Mouse (Mus musculus): ENCODE results near the gene Sgsm1.

Sgsm1 gene

DNA sequence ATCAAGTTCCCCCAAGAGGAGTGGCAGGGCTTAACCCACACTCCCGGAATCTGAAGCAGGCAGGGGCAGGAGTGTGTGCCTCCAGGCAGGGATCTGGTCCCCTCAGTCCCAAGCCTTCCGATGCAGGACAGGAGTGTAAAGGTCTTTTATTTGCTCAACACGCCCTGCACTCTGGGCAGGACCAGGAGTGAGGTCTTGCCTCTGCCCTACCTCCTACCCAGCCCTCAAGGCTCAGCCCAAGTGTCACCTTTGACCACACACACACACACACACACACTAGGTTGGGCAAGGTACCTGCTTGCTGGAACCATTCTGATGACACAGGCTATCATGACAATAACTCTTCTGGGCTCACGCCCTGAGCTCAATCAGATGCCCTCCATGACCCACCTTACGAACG, 91.1 kb downstream of the Sgsm1 start:
- DNase-seq (ENCODE audit: low spot score in 2 of 2), result no peak

DNA sequence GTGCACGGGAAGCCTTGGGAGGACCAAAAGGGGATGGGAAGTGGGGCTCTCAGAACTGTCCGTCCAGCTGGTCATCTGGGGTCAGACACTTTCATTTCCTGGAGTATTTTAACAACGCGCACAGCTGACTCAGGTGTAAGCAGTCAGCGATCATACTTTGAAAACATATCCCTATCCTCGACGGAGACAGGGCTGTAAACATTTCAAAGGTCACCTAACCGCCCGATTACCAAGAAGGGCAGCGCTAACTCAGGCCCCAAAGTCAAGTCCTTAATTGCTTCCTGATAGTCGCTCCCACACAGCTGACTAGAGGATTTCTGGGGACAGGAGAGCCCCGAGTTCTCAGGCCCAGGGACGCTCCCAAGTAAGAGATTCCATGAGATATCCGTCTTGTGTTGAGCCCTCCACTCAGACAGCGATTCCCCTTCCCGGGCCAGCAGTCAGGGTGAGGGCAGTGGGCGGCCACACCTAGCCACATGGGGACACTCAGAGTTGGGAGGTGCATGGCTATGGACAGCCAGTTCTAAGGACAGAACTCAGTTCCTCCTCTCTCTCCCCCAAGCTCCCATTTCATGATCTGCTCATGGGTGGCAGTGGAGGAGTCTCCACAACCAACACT, 91.9 kb downstream of the Sgsm1 start:
- DNase-seq (ENCODE audit: low spot score in 2 of 2), result no peak

DNA sequence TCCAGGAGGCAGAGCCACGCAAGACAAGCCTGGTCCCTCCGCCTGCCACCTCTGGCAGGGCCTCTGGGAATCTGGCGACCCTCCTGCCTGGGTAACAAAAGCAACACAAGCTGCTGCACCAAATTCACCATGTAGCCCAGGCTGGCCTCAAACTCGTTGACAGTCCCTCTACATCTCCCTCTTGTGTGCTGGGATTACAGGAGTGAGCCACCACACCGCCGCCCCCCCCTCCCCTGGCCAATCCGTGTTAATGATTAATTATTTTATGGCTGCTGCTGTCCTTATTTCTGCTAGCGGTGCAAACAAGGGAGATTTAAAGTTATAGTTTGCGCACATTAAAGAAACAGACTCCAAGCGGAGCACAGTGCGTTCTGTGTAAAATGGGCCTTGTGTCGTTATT, 93.5 kb downstream of the Sgsm1 start:
- no peak for DNase-seq (ENCODE audit: low spot score in 2 of 2)

DNA sequence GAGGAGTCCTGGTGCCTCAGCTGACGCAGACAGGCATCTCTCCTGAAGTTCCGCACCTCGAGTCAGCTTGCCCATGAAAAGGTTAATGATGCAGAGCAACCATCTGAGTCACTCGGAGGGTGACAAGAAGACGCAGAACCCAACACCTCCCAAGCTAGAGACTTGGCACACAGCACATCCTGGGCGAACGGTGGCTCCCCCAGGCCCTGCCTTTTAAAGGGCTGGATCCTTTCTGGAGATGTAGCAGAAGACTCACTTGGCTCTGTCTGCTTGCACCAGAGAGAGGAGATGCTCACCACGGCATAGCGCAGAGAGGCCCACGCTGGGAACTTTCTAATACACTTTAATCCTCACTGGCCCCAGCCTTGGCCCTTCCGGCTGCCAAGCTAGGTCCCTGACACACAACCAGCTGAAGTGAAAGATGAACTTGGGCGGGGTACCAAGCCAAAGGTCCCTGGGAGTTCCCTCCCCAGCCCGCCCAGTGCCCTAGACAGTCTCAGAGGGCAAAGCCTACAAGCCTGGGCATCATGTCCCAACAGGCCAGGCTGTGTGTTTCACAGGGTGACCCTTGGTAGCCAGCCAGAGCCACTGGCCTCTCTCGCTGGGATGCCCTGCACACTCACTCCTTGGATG, 94.1 kb downstream of the Sgsm1 start:
- no peak for DNase-seq (ENCODE audit: low spot score in 2 of 2)

DNA sequence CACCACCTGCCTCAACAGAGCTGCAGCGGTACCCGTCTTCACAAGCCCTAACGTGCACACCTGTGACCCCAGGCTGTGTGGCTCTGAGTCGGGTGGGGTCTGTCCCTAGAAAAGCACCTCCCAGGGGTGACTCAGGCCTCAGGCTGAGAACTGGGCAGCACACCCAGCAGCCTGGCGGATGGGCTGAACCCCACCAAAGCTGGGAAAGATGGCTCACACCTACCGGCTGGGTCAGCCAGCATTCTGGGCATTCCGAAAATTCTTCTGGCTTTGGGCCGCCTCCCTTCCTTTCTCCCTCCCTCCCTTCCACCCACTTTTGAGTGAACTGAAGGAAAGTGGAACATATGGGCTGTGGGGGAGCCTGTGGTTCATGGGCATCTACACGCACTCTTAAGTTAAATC, 95.0 kb downstream of the Sgsm1 start:
- no peak for DNase-seq (ENCODE audit: low spot score in 2 of 2)

DNA sequence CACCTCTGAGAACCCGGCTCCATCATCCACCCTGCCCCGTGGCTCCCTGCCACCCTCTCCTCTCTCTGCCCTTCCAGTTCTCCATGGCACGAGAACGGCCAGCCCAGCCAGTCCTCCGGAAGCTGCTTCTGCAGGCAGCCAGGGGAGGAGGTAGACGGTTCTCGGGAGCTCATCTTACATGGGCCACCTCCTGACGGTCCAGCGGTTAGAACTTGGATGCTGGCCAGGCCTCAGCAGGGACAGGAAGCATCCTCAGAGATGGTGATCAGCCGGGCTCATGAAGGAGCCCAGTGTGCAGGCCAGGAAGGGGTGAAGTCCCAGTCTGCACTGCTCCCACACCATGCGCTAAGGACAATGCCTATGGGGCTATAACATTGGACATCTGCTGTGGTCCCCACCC, 96.1 kb downstream of the Sgsm1 start:
- DNase-seq (ENCODE audit: low spot score in 2 of 2), result no peak

DNA sequence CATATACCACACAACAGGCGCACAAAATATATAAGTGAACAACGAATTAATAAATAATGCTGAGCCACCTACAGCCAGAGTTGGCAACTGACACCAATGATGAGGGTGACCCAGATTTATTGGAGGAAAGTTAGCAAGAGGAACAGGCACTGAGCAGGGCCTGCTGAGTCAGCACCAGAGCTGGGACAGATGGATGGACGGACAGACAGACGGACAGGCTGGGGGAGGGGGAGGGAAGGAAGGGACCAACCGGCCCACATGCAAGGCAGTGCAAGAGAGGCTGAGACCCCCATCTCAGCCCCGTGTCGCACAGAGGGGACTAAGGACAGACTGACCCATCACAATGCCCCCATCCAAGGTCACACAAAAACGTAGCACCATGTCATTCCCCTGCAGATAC, 96.5 kb downstream of the Sgsm1 start:
- no peak for DNase-seq (ENCODE audit: low spot score in 2 of 2)

DNA sequence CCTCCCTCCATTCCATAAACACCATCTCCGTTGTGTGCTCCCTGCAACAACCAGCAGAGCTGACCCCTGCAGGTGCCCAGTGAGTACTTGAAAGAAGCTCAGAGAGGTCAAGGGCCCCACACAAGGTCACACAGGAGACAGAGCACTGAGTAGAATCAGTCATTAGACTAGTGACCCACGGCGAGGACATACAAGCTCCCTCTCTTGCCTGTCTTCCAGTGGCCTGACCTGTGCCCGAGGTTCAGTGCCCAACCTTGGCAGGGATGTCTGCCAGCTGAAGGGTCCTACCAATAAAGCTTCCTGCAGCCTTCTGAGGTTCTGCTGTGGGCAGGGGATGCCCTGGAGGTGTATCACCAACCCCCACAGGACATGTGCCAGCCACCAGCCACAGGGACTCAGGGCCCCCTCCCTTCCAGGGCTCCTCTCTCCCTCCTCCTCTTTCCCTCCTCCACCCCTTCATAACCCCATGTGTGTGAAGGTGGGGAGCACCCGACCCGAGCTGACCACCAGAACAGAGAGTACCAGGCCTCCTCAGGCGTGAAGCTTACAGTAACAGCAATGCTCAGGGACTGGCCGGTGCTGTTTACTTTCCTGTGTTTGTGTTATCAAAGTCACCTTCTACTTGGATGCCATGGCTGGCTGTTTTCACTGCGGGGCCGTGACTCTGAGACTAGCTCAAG, 98.3 kb downstream of the Sgsm1 start:
- DNase-seq (ENCODE audit: low spot score in 2 of 2), result no peak

DNA sequence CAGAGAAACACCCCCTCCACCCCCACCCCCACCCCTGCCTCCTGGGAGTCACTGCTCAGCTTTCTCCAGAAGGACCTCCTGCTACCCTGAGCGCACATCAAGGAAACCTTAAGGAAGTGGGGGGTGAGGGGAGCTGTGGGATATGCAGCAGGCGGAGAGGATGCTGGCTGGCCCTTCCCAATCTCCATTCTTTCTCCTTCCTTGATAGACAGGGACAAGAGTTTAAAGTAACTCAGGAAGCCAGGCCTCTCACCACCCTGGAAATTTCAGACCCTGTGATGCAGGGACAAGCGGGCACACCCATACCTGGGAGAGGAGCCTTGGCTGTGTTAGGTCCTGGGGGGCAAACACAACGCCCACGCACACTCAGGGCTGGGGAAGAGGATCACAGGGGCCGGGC, 100.3 kb downstream of the Sgsm1 start:
- no peak for DNase-seq (ENCODE audit: low spot score in 2 of 2)

DNA sequence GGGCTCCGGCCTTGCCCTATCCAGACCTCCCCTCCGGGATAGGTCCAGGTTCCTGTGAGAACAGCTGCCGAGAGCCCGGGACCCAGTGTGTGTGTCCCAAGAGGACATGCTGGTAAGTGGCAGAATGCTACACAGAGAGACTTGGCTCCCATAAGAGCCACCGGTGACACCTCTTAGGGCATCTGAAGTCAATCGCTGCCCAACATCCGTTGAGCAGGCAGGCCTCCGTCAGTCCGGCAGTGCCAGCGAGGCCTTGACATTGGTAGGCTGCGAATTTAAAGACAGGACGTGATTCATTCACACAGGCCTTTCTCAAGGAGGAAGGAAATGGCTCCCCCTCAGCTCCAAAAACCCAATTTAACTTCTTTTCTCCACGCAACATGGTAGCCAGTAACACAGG, 100.7 kb downstream of the Sgsm1 start:
- no peak for DNase-seq (ENCODE audit: low spot score in 2 of 2)

DNA sequence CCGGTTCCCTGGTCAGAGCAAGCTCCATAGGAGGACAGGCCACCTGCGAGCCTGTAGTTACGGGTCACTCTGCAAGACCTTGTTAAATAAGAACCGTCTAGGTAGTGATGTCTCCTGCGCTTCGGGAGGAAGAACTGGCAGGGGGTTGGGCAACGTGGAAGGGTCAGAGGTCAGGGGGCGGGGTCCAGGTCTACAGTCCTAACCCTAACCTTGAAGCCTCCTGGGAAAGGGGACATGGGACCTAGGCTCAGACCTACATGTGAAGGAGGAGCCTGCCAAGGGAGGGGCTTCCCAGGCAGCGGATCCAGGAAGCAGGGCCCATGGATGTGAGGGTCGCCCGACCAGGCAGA, 101.2 kb downstream of the Sgsm1 start:
- no peak for DNase-seq (ENCODE audit: low spot score in 2 of 2)

DNA sequence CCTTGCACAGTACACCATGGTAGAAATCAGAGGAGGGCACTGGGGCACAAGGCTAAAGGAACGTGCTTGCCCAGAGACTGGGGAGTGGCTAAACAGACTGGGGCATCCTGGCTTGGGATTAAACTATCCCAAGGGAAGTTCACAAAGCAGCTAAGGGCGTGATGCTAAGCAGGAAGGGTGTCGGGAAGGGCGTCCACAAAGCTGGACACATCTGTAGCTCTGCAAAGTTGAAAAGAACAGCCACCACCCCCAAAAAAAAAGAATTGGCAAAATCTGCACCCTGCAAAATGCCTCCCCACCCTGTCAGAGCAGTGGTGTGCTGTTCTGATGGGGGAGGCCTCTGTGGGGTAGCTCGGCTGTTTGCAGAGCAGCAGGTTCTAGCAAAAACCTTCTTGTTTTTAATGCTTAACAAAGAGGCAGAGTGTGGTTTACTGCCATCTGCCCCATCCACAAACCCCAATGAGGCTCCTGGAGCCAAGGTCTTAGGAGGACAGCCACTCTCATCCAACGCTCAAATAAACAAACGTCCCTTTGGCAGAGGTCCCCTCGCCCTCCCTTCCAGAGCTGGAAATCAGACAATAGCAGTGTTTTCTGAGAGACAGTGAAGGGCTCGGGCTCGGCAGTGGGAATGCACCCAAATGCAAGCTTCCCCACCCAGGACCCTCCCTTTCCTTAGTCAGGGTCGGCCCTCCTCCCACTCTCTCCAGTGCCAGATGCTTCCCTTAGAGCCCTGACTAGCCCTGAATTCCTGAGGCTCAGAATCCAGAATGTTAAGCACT, 101.8 kb downstream of the Sgsm1 start:
- no peak for DNase-seq (ENCODE audit: low spot score in 2 of 2)

DNA sequence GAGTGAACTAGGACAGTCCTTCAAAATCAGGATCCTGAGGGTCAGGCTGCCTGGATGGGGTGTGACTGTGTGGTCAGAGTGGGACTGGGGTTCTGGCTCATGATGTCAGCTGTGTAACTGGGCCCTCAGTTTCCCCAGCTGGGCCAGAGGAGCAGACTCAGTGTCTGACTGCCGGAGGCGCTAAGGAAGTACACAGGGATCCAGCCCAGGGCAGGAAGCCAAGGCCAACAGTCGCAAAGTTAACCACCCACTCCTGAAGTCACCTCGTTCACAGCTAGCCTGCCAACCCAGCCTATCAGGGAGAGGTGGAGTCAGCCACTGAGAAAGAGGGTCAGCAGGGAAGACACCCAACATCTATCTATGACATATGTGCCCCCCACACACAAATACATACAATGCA, 102.5 kb downstream of the Sgsm1 start:
- DNase-seq (ENCODE audit: low spot score in 2 of 2), result no peak

DNA sequence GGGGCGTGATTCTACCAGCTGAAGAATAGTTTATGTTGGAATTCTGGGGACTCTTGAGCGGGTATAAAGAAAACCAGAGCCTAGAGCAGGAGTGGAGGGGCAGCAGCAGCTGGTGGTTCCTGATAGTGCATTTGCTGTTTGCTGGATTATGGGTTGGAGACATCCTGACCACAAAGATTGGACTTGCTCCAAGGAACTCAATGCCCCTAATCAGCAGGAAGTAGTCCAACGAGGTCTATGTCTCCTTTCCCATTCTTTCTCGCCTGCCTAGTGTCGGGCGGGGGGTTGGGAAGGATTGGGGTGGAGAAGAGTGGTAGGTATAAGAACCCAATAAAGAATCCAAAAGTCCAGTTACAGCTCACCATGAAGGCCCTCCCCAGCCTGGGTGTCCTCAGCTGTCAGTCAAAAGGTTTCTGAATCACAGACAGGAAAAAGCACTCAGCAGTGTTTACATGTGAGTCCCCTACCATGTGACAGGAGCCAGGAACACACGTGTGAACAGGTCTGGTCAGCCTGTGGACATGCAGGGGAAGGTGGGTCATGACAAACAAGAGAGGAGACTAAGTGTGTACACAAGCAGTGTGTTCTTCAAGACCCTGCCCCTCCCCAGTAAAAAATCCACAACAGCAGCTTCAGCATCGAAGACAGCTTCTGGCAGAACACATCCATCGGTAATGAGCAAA, 103.8 kb downstream of the Sgsm1 start:
- DNase-seq (ENCODE audit: low spot score in 2 of 2), result no peak

DNA sequence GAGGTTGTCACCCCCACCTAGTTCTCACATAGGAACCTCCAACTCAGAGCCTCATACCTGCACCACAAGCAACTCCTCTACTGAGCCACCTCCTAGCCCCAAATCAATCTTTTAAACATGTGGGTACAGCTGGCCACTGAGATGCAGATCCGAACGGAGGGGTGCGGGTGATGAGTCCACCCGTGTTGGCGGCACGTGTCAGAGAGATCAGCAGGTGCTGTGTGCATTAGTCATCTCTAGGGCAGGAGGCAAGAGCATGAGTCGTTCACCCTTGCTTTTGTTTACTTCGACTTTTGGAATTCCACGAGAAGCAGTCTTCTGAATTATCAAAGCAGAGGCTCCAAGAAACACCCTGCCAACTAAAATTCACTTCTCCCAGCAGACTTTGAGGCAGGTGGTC, 106.4 kb downstream of the Sgsm1 start:
- no peak for DNase-seq (ENCODE audit: low spot score in 2 of 2)

DNA sequence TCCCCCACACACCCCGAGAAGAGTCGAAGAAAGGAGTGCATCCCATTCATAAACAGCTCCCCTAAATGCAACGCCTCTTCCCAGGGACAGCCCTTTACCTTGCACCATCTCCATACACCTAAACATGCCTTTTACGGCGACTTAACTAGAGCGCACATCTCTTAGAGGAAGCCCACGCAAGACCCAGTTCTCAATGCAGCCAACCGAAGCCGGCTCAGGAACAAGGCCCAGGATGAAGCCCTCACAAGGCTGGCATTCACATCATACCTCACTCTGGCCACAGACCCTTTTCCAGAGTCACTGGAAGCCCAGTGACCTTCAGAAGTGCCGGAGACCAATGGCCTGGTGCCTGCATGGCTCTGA, 110.8 kb downstream of the Sgsm1 start:
- DNase-seq (ENCODE audit: low spot score in 2 of 2), result no peak

DNA sequence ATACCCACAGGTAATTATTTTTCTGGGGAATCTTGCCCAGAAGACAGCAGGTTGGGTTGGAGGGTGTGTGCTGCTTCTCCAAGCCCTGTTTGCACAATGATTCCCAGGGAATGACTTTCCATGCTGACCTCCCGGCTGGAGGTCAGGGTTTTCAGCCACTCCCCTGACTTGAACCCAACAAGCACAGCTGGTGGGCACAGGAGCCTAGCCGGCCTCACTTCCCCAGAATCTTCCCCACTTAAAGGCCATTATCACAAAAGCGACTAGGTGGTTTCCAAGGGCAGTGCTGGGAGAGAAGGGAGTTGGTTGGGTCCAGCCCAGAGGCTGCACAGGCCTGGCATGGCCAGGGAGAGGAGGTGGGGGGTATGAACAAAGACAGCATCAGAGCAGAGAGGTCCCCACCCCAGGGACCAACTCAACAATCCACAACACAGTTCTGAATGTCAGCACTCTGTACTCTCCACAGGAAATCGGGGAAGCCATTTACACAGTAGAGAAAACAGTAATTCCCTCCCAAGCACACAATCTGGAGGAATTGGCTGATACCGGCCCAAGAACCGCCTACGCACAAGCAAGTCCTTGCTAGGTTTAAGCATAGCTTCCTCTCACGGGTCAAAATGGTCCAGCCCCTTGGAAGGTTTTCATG, 111.3 kb downstream of the Sgsm1 start:
- no peak for DNase-seq (ENCODE audit: low spot score in 2 of 2)

DNA sequence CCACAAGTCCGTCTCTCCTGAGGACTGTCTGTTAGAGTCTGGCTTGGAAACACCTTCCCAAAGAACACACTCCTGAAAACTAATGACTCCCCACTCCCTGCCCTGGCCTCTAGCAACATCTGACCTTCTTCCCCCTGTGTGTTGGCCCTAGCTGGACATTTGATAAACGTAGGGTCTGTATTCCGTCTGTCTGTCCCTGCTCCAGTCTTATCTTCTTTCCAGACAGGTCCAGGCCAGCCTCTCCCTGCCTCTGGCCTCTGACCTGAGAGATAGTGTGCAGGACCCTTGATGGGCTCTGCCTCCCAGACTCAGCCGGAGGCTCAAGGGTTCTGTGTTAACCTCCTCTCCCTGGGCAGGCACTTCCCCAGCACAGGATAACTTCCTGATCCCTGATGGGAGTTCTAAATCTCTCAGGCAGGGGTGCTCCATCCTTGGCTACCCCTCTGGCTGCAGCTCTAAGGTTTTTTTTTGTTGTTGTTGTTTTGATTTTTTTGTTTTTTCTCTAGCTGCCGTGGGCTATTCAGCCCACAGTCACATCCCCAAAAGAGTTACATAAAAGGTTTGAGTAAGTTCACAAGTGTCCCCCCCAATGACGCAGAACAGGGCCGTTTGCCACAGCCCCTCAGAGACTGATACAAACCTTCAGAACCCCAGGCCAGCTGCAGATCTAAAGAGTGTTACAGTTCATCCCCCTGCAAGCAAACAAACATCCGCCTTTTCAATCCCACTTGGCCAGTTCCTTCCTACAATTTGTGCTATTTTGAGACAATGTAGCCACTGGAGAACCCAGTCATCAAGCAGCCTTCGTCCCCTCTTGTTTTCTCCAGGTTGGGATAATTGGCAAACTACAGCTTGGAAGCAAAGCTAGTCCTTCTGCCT, 113.4 kb downstream of the Sgsm1 start:
- DNase-seq (ENCODE audit: low spot score in 2 of 2), result no peak

DNA sequence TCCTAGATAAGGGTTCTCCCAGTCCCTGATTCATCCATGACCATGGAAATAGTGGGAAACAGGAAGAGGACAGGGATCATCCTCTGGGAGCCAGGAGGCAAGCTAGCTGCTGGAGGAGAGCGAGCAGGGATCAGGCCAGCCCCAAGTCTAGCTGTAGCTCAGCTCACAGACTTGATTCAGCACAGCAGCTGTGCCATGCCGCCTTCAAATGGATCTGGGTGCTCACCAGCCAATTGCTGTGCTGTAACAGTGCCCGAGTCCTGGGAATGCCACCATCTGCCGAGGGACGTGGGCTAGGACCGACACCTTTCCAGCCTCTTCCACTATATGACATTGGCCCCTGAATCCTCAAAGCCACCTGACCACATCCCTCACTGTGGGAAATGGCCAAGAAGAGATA, 114.7 kb downstream of the Sgsm1 start:
- no peak for DNase-seq (ENCODE audit: low spot score in 2 of 2)

DNA sequence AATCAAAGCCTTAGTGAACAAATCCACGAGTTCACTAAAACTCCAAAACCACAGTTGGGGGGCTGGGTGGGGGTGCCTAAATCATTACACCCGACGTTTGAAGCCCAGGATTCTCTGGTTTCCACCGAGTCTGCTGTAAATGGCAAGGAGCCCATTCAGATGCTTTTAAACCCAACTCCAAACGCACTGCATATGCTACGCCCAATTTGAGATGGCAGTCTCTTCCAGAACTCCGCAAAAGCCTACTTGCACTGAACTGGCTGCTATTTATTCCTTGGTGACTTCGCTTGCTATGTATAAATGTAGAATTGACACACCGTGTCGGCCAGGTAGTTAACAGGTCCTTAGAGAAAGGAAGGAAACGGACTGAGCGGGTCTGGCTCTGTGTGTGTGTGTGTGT, 115.1 kb downstream of the Sgsm1 start:
- no peak for DNase-seq (ENCODE audit: low spot score in 2 of 2)

DNA sequence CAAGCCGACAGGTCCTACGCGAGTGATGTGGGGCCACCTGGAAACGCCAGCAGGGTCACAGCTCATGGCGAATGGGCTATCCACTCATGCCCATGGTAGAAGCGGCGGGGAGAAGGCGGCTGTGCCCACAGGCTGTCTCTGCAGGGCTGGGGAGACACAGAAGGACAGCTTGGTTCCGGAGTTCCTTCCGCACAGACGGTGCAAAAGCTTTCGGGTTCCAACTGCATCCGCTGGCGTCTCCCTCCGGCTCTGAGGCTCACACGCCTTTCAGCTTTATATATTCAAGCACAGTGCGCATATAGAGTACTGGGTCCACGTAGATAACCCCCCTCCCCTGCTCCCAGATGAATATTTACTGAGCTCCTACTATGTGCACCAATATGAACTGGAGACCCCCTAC, 116.8 kb downstream of the Sgsm1 start:
- no peak for DNase-seq (ENCODE audit: low spot score in 2 of 2)

Measured in frontal cortex, postnatal 14 days (tissue).